Mouse (Mus musculus) midbrain, embryonic 13.5 days (tissue): ENCODE data around the gene Asic2. TPM values are rescaled to one million over a fixed set of nuclear protein-coding genes. Genes with fewer than 3 reads are reported as not detected.

Source experiments
- ATAC-seq: fragments of 200-750 bp; cut with Nextera tagmentation; 2 replicates; pipeline ENCODE4 v1.8.0; 2017; ENCODE audit warnings: mild to moderate bottlenecking, moderate TSS enrichment, moderate library complexity
- H3K27ac ChIP-seq: fragments of 300-500 bp; sonication (generic); 2 replicates; pipeline ENCODE4 v1.5.1; 2015; ENCODE audit warnings: inconsistent platforms, mild to moderate bottlenecking, moderate library complexity
- H3K27me3 ChIP-seq: fragments of 300-500 bp; sonication (generic); 2 replicates; pipeline ENCODE4 v1.6.1; 2015; ENCODE audit warnings: mild to moderate bottlenecking, inconsistent platforms
- H3K36me3 ChIP-seq: fragments of 300-500 bp; sonication (generic); 2 replicates; pipeline ENCODE4 v1.6.1; 2015; ENCODE audit warnings: mild to moderate bottlenecking, inconsistent platforms
- H3K4me1 ChIP-seq: fragments of 300-500 bp; sonication (generic); replicated peaks from 2 replicates; pipeline ENCODE4 v1.6.1; 2015; ENCODE audit warnings: inconsistent platforms
- H3K4me2 ChIP-seq: fragments of 300-500 bp; sonication (generic); replicated peaks from 2 replicates; pipeline ENCODE4 v1.6.1; 2015; ENCODE audit warnings: moderate library complexity, mild to moderate bottlenecking, inconsistent platforms
- H3K4me3 ChIP-seq: fragments of 300-500 bp; sonication (generic); replicated peaks from 2 replicates; pipeline ENCODE4 v1.5.1; 2015; ENCODE audit warnings: mild to moderate bottlenecking, inconsistent platforms
- H3K9ac ChIP-seq: fragments of 300-500 bp; sonication (generic); replicated peaks from 2 replicates; pipeline ENCODE4 v1.6.1; 2015; ENCODE audit warnings: mild to moderate bottlenecking, inconsistent platforms
- H3K9me3 ChIP-seq: fragments of 300-500 bp; sonication (generic); 2 replicates; pipeline ENCODE4 v1.6.1; 2016; ENCODE audit warnings: mild to moderate bottlenecking, inconsistent platforms
- WGBS: fragments of 180-500 bp; shearing (Covaris S2); methylation state at CpG from one replicate; pipeline ENCODE4 v1.1.7; 2015; 5-methylcytosine and 5-hydroxymethylcytosine counted together
- polyA plus RNA-seq: library from polyadenylated mRNA; unstranded; fragments of >200 nt; fragmentation: Nextera tagmentation; extraction: Ambion mirVana; gene quantifications from 2 replicates; pipeline ENCODE4 v1.2.1, GENCODE M21; 2015

The Asic2 gene
- polyA plus RNA-seq, 1 experiment from 2014 or later, result 5.0 TPM

DNA sequence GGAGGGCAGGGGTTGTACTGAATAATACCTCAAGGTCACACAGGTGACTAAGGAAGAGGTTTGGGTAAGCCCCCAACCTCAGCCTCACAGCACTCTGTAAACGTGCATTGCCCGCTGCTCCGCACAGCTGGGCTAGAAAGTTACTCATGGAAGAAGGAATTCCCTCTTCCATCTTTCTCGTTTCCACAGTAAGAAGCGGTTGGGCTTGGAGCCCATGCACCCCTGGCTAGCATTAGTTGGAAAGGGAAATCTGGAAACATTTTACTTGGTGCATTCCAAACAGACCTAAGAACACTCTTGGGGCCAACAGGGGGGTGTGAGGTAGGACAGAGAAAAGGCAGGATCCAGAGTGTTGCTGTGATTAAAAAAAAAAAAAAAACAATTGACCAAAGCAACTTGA, 203.0 kb downstream of the Asic2 start:
- H3K27ac ChIP-seq, result no peak overlapping the region
- no peaks in the 10 kb centered on the region for H3K36me3 ChIP-seq
- no peak overlapping the region for H3K4me3 ChIP-seq
- no peak for ATAC-seq
- H3K27me3 ChIP-seq, result no peaks in the 10 kb centered on the region
- WGBS, result 75% methylated on average over 5 of the region's 5 CpGs
- peaks cover 3% of the 10 kb centered on the region; the same call in 1 of the 2 replicates for H3K4me1 ChIP-seq
- no peaks in the 10 kb centered on the region for H3K9me3 ChIP-seq
- H3K9ac ChIP-seq, result no peak overlapping the region
- no peak overlapping the region for H3K4me2 ChIP-seq

DNA sequence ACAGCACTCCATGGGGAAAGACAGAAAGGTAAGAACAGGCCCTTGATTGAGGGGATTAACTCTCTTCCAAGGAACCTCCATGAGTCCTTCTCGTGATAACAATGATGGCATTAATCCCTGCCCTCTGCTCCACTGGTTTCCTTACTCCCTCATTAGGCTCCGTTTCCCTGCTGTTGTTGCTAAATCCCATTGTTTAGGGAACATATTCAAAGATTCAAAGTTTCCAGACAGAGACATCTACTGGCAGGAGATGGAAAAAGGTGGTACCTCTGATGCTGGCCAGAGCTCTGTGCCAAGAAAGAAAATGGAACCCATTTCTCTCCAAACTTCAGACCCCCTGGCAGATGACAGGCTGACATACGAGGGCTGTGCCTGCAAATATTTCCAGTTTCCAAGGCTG, 203.5 kb downstream of the Asic2 start:
- no peak overlapping the region for H3K4me2 ChIP-seq
- no peak for ATAC-seq
- no peak overlapping the region for H3K4me3 ChIP-seq
- no peaks in the 10 kb centered on the region for H3K9me3 ChIP-seq
- 15% methylated on average over 3 of the region's 3 CpGs for WGBS
- peaks cover 3% of the 10 kb centered on the region; the same call in 1 of the 2 replicates for H3K4me1 ChIP-seq
- H3K9ac ChIP-seq, result no peak overlapping the region
- H3K27ac ChIP-seq, result no peak overlapping the region
- H3K36me3 ChIP-seq, result no peaks in the 10 kb centered on the region
- no peaks in the 10 kb centered on the region for H3K27me3 ChIP-seq

DNA sequence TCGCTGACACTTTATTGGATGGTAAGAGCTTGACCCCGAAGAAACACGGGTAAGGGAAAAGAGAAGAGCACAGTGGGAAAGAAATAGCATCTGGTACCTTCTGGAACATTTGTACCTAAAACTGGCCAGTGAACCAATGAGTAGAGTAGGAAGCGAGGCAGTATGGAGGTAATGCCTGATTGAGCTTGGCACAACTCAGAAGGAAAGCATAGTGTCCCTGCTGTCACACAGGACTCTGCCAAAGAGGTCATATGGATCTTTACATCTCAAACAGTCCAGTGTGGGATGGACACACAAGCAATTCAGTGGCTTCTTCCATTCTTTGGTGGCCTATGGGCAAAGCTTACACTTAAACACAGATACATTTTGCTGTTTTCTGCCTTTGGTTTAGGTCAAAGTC, 211.0 kb downstream of the Asic2 start:
- Histone ChIP-seq H3K27ac (no peak overlapping the region), H3K36me3 (no peaks in the 10 kb centered on the region), H3K27me3 (no peaks in the 10 kb centered on the region), H3K4me3 (no peak overlapping the region), H3K9ac (no peak overlapping the region), H3K9me3 (peaks cover 7% of the 10 kb centered on the region; the same call in 1 of the 2 replicates), H3K4me2 (no peak overlapping the region), H3K4me1 (no peaks in the 10 kb centered on the region)
- WGBS, result 87% methylated on average over 4 of the region's 4 CpGs
- ATAC-seq, result no peak

DNA sequence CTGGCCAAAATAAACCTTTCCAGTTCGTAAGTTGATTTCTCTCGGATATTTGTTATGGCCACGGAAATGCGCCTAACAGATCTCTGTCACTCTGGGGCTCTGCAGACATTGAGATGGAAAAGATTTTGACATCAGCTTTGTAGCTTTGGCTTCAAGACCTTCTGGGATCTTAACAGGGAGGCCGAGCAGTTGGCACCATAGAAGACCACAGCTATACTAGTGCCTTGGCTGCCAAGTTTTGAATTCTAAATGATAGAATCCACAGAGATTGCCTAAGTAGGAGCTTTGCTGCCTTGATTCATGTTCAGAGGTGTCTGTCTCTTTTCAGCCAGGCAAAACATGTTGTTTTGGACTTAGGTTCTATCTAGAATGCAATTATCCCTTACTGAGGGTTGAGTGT, 217.4 kb downstream of the Asic2 start:
- Histone ChIP-seq H3K4me3 (no peak overlapping the region), H3K9me3 (no peaks in the 10 kb centered on the region; the same call in 1 of the 2 replicates), H3K36me3 (no peaks in the 10 kb centered on the region), H3K27ac (no peak overlapping the region), H3K4me1 (no peaks in the 10 kb centered on the region), H3K9ac (no peak overlapping the region), H3K27me3 (no peaks in the 10 kb centered on the region), H3K4me2 (no peak overlapping the region)
- no peak for ATAC-seq
- 89% methylated on average over 5 of the region's 5 CpGs for WGBS

DNA sequence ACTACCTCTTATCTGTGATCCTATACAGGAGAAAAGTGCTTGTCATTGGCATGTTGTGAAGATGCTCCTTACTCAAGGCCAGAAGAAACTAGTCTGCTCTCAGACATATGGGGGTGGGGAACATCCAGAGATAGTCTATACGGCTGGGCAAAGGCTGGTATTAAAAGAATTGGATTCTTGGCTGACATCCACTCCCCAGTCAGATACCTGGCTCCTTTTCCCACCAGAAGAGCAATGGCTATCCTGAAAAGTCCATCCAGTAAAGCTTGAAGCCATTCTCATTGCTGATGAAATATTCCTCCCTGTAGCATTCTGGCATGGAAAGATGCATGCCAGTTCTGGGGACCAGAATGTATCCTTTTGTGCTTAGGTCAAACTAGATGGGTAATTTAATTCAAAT, 218.2 kb downstream of the Asic2 start:
- Histone ChIP-seq H3K27me3 (no peaks in the 10 kb centered on the region), H3K9ac (no peak overlapping the region), H3K4me2 (no peak overlapping the region), H3K27ac (no peak overlapping the region), H3K36me3 (no peaks in the 10 kb centered on the region), H3K4me3 (no peak overlapping the region), H3K4me1 (no peaks in the 10 kb centered on the region), H3K9me3 (no peaks in the 10 kb centered on the region; the same call in 1 of the 2 replicates)
- ATAC-seq, result no peak
- WGBS, result 90% methylated on average over 1 of the region's 1 CpGs

DNA sequence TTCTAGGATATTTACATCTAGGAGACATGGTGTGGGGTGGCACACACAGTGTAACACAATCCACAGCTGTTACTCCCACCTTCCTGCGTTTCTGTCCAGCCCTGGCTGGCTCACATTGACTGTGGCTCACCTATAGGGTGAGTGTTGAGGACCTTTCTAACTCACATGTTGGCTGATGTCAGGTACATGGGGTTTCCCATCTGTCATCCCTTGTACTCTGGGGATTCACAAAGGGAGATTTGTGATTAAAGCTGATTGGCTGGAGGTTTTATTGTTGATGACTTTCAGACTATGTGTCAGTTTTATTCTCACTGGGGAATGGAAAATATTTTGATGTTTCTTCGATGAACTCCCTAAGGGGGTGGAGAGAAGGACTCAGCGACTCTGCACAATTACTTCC, 229.3 kb downstream of the Asic2 start:
- ATAC-seq, result no peak
- Histone ChIP-seq H3K9me3 (no peaks in the 10 kb centered on the region), H3K27me3 (no peaks in the 10 kb centered on the region), H3K27ac (no peak overlapping the region), H3K4me3 (no peak overlapping the region), H3K36me3 (no peaks in the 10 kb centered on the region), H3K4me1 (peaks cover 8% of the 10 kb centered on the region), H3K4me2 (no peak overlapping the region), H3K9ac (no peak overlapping the region)
- WGBS, result 76% methylated on average over 3 of the region's 3 CpGs

DNA sequence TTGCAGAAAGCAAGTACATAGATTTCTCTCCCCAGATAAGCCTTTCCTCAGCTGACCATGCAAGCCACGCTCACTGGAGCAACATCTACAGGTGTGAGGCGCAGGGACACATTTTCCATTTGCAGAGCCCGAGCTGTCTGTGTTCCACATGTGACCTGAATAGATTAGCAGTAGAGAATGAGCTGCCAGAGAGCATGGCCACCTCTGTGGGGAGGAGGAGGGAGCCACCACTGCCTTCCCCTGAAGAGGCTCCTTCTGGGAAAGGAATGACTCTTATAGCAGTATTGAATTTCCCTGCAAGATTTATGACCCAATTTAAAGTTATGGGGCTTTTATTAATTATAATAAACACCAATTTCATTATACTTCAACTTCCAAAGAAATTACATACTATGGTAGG, 230.5 kb downstream of the Asic2 start:
- Histone ChIP-seq H3K9ac (no peak overlapping the region), H3K27ac (no peak overlapping the region), H3K9me3 (no peaks in the 10 kb centered on the region), H3K36me3 (no peaks in the 10 kb centered on the region), H3K27me3 (no peaks in the 10 kb centered on the region), H3K4me1 (peaks cover 8% of the 10 kb centered on the region), H3K4me2 (no peak overlapping the region), H3K4me3 (no peak overlapping the region)
- ATAC-seq, result no peak
- 57% methylated on average over 3 of the region's 3 CpGs for WGBS

DNA sequence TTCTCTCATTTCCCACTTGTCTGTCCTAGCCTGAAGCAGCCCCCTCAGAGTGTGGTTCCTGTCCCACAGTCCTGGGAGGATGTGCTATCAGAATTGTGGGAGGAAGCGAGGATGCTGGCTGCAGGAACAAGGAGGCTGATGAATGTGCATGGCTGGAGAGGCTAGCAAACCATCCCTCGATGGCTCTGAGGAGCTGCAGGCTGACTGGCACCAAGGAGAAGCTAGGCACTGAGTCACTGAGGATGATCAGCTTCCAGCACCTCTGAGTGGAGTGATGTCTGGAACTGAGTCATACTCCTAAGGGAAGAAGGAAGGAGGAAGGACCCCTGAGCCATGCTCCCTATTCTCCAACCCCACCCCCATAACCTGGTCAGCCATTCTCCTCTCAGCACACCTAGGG, 246.2 kb downstream of the Asic2 start:
- Histone ChIP-seq H3K9me3 (no peaks in the 10 kb centered on the region), H3K4me3 (no peak overlapping the region), H3K36me3 (no peaks in the 10 kb centered on the region), H3K27ac (no peak overlapping the region), H3K4me1 (no peaks in the 10 kb centered on the region), H3K9ac (no peak overlapping the region), H3K27me3 (no peaks in the 10 kb centered on the region), H3K4me2 (no peak overlapping the region)
- WGBS, result 90% methylated on average over 2 of the region's 2 CpGs
- no peak for ATAC-seq

DNA sequence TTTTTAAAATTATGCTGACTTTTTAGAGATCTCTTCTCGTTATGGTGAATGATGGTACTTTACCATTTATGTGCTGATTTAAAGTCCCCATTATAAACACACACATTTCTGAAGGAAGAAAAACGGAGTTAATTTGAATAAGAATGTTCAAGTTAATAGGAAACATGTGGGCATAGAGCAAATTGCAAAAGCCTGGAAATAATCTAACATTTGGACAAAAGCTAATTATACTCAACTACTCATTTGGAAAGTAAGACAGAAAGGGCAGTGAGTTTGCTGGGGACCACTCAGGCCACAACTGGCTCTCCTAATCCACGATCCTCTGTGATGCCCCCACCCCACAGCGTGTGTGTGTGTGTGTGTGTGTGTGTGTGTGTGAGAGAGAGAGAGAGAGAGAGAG, 253.5 kb downstream of the Asic2 start:
- Histone ChIP-seq H3K9ac (no peak overlapping the region), H3K4me1 (no peaks in the 10 kb centered on the region), H3K27ac (no peak overlapping the region), H3K36me3 (no peaks in the 10 kb centered on the region), H3K27me3 (no peaks in the 10 kb centered on the region), H3K4me2 (no peak overlapping the region), H3K9me3 (no peaks in the 10 kb centered on the region), H3K4me3 (no peak overlapping the region)
- ATAC-seq, result no peak
- WGBS, result 58% methylated on average over 4 of the region's 4 CpGs

DNA sequence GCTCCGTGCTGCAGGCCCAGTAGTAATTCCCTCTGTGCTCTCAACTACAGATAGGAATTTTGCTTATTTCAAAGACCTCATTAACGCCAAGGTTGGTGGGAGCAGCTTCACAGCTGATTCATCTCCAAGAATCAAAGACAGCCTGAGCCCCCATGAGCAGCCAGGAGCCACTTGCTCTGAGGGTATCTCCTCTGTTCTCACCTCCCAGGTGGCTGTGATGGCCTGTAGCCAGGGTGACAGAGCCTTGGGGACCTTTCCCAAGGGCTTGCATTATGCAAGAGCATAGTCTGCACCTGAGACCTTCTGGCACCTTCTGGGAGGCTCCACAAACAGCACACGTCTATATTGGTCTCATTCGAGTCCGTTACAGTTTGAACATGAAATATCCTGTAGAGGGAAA, 261.3 kb downstream of the Asic2 start:
- no peaks in the 10 kb centered on the region for H3K36me3 ChIP-seq
- H3K27ac ChIP-seq, result no peak overlapping the region
- no peaks in the 10 kb centered on the region for H3K27me3 ChIP-seq
- no peaks in the 10 kb centered on the region for H3K9me3 ChIP-seq
- H3K4me3 ChIP-seq, result no peak overlapping the region
- 71% methylated on average over 5 of the region's 5 CpGs for WGBS
- no peak overlapping the region for H3K9ac ChIP-seq
- no peak for ATAC-seq
- H3K4me1 ChIP-seq, result peaks cover 3% of the 10 kb centered on the region; the same call in 1 of the 2 replicates
- no peak overlapping the region for H3K4me2 ChIP-seq

DNA sequence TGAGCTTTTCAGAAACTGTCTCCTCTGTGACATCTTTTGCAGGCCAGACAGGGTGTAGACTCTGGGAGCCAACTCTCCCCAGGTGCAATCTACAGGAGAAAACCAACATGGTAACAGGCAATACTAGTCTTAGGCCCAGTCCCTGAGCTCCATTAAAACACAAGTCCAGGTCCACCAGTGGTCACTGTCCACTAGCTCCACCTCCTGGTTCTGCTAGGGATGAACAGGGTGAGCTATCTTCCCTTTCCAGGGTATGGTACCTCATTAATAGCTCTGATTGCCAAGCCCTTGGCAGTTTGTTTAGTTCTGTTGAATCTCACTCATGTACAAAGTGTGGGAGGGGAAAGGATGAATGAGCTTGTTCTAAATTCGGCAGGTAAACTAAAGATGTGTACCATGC, 270.2 kb downstream of the Asic2 start:
- Histone ChIP-seq H3K4me1 (peaks cover 5% of the 10 kb centered on the region), H3K36me3 (no peaks in the 10 kb centered on the region), H3K4me3 (no peak overlapping the region), H3K9me3 (no peaks in the 10 kb centered on the region), H3K27ac (no peak overlapping the region), H3K4me2 (no peak overlapping the region), H3K27me3 (0 out of 2 replicates have a peak, but pooled peaks cover 4% of the 10 kb centered on the region), H3K9ac (no peak overlapping the region)
- 79% methylated on average over 1 of the region's 1 CpGs for WGBS
- ATAC-seq, result no peak

DNA sequence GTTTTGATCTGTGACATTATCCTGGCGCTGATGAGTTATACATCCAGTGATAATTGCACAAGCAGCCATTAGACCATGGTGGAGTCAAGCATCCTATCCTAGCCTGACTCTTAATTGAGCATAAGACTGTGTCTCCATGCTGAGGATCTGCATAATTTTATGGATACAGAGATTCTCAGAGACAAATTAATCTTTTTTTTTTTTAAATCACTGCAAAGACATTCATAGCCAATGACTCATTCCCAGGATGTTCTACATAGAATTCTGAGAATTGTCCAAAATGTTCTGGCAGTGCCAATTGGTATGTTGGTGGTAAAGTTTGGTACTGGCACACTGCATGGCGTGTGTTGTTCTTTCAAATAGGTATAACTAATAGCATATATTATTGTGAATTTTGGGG, 272.8 kb downstream of the Asic2 start:
- H3K4me1 ChIP-seq, result no peaks in the 10 kb centered on the region; the same call in 1 of the 2 replicates
- H3K27ac ChIP-seq, result no peak overlapping the region
- no peak overlapping the region for H3K9ac ChIP-seq
- H3K36me3 ChIP-seq, result no peaks in the 10 kb centered on the region
- H3K9me3 ChIP-seq, result no peaks in the 10 kb centered on the region
- 94% methylated on average over 2 of the region's 2 CpGs for WGBS
- H3K27me3 ChIP-seq, result 0 out of 2 replicates have a peak, but pooled peaks cover 4% of the 10 kb centered on the region
- H3K4me2 ChIP-seq, result no peak overlapping the region
- H3K4me3 ChIP-seq, result no peak overlapping the region
- ATAC-seq, result no peak

DNA sequence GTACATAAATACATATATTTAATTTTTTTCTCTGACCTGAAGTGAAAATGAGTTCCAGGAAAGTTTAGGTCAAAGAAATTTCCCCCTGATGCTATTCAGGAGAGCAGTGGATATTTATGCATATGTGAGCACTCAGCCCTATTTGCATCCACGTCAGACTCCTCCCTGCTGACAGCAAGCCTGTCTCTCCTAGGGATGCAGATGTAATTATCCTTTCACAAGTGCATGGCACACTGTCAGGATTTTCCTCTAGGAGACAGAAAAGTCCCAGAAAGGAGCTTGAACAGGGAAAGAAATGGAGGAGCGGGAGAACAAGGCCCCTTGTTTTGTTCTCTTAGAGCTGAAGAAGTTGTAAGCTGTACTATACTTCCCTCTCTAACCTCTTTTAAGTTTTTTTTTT, 287.7 kb downstream of the Asic2 start:
- Histone ChIP-seq H3K27ac (no peak overlapping the region), H3K9ac (no peak overlapping the region), H3K27me3 (no peaks in the 10 kb centered on the region), H3K9me3 (no peaks in the 10 kb centered on the region), H3K4me1 (no peaks in the 10 kb centered on the region), H3K4me3 (no peak overlapping the region), H3K4me2 (no peak overlapping the region), H3K36me3 (no peaks in the 10 kb centered on the region)
- no peak for ATAC-seq
- 48% methylated on average over 2 of the region's 2 CpGs for WGBS
